Mouse (Mus musculus) cerebellum, adult 9-10 months (tissue): ENCODE data around the gene Klk1.

Source experiments
- DNase-seq: peaks from one replicate; pipeline ENCODE4 v3.0.0; 2022

Gene Klk1

DNA sequence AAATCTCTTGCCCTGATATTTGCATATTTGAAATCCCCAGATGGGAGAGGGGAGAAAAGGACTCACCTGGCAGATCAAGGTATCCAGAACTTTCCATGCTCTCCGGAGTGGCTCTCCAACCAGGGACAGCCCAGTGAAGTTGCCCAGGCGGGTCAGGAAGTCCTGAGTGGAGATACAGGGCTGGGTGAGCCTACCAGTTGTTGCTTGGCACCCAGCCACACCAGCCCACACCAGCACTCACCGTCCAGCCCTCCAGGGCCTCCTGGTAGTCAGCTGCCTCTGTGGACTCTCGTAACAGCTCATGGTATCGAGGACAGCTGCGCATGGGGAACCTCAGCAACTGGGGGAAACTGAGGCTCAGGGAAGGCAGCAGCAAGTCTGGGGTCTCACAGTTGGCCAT lies 29.8 kb downstream of the Klk1 start:
- no peak for DNase-seq

DNA sequence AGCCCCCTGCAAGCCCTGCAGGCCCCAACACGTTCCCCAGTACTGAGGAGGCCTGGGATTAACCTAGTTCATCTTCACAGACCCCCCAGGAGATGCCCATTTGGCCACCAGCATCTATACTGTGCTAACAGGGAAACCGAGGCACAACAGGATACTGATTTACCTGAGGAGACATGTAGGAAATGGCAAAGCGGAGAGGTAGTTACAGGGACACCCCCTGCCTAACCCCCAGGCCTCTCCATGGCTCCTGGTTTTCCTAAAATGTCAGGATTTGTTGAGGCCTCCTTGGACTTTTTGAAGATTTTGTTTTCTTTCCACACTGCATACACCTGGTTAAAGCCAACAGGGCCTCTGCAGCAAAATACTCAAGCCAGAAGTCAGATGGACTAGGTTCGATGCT lies 32.1 kb downstream of the Klk1 start, which contains the start of gene Acp4:
Acp4 (minus strand) TSS at position 101 of the 400 bp plus-strand sequence.
- no peak for DNase-seq

DNA sequence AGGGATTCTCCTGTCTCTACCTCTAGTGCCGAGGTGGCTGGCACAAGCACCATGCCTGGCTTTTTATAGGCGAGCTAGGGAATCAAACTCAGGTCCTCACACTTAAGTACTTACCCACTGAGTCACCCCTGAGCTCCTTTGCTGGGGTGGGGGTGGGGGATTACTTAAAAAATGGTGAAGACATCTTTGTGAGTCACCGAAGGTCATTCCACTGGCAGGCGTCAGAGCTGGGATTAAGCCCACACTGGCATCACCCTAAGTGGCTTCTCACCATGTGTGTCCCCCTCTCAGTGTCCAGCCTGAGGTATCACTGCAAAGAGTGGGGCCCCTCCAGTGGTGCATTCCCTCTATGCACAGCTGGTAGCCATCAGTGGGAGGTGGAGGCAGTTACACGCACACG lies 35.2 kb downstream of the Klk1 start:
- no peak for DNase-seq

DNA sequence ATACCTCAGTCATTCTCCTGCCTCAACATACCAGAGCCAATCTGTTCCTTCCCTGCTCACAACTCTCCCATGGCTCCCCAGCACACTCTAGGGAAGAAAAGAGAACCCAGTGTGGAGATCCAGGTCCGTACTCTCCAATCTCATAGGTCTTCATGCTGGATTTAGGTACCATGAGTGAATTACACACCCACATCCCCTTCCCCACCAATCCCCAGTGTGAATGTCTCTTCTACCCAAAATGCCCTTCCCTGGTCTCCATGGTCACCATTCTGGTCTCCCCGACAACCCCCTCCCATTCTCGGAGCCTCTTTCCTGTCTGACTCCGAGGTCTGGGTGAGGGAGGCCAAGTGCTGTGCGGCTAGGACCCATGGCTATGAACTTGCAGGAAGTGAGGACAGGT lies 36.0 kb downstream of the Klk1 start, which contains the start of gene Gm15517:
Gm15517 (plus strand) TSS at position 301 of the 400 bp plus-strand sequence.
- DNase-seq = no peak

DNA sequence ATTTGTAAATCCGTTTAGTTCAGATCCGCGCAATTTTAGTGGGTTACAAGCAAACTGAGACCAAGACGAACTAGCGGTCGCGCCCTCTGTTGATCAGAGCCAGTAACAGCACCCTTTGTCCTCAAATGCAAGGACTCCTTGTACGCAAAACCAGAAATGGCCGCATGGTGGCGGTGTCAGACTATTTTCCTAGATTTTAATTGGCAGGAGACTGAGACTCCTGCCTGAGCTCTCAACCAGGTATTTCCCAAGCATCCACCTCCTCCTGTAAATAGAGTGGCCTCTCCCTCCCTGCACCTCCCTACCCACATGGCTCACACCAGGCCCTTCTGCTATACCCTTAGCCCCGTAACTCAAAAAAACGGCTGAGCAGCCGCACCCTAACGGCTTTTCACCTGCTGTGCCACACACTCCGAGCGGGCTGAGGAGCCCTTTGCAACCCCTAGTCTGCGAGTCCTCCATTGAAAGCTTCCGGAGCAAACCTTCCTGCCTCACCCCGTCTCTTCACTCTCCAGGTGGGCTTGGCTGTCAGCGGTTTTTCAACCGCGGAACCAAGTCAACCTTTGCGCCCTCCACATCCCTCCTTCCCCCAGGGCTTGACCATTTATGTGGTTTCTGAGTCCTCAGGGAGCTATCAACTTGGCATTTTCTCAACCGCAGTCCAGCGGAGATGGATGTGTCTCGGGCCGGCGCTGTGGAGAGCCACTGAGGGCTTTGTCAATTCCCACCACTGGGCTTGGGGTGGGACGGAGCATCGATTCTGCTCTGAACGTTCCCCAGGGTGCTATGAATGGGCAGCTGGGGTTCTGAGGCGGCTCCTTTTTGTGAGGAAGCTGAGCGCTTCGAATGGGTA lies 37.9 kb downstream of the Klk1 start:
- peak; percentile 99 for DNase-seq

DNA sequence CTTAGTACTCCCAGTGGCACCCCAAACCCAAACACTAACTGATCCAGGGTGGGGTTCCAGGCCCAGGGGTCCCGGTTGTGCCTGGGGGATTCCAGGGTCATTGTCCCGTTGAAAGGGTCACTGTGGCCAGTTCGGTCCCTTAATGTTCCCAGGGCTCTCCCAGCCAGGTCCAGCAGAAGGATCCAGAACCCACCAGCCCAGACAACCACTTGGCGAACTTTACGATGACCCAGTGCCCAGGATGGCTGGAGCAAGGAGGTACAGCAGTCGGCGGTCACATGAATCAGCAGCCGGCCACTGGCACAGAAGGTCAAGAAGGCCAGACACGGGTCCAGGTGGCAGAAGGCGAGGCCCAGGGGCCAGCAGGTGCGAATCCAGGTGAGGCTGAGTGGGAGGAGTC lies 43.0 kb downstream of the Klk1 start:
- DNase-seq = no peak

DNA sequence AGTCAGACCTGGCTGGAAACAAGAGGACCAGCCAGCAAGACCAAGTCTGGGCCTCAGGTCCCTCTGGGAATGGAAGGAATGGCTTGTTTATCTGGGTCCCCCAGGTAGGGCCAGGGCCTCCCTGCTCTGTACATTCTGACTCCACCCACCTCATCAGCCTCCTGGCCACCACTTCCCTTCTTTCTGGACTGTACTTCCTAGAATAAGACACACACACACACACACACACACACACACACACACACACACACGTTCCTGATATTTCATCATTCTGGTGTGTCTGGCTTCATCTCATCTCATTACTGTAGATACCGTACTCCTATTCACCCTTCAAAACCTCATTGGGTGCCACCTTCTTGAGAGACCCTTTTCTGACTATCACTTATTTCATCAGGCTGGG lies 44.2 kb downstream of the Klk1 start:
- no peak for DNase-seq

DNA sequence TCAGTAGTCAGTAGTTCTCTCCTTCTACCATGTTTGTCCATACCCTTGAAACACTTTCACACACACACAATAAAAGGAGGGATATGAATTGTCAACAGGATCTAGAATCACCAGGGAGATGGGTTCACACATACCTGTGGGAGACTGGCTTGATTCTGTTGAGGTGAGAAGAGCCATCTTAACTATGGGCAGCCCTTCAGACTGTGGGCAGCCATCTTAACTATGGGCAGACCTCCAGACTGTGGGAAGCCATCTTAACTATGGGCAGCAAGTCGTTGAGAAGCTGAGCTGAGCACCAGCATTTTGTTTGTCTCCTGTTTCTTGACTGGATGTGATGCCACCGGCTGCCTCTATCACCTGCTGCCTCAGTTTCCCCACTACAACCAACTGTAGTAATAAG lies 46.1 kb downstream of the Klk1 start:
- no peak for DNase-seq

DNA sequence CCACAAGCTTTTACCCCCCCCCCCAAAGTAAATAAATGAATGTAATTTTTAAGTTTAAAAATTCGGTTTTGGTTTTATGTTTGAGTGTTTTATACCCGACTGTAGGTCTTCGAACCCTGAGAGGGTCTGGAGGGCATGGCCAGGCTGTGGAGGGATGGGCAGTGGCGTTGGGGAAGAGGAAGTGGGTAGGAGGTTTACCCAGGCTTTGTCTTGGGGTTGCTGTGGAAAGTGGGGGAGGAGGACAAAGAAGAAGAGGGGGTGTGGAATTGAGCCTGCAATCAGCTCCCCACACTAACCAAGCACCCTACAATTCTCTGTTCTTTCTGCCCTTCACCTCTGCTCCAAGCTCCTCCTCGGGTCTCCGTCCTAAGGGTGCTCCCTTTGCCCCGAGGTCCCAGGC lies 47.4 kb downstream of the Klk1 start:
- no peak for DNase-seq

DNA sequence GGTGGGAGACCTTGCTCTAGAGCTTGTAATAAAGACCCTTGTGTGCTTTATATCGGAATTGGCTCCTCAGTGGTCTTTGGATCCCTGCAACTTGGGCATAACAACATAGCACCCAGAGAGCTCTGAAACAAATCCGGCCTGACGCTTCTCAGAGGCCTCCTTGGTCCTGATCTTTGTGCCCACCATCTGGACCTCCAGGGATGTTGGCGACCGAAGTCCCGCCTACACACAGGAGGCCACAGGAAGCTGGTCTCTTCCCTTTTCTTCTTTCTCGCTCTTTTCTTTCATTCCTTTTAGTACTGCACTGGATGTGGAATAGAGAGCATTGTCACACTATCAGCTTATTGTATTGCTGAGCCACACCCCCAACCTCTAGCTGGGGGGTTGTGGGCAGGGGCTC lies 48.3 kb downstream of the Klk1 start:
- DNase-seq = no peak

DNA sequence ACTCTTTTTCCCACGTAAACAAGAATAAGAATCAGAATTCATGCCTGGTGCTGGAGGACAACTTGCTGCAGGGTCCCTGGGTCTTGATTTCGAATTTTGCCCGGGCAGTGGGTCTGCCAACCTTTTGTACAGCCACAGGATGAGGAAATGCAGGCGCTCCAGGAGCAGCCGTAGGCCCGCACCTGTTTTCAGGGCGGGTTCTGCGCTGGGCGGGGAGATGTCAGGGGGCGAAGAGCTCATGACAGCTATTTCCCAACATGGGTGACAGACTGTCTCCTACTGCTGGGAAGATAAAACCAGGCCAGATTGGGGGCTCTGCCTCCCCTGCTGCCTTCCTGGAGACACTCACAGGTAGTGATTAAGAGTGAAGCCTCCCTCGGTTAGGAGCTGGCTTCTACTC lies 48.9 kb downstream of the Klk1 start:
- no peak for DNase-seq

DNA sequence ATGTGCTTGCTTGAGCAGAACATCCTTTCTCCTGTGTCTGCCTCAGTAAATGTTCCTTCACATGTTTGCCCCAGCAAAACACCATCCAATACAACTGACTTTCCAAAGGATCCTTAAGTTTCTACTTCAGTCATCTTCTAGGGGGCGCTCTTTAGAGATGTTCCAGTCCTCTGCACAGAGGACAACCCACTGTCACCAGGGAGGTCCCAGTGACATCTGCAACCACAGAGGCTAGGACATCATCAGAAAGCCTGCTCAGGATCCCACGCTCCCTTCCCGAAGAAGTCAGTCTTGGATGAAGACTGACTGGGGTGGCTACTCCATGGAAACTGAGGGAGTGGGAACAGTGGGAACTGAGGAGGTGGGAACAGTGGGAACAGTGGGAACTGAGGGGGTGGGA lies 50.4 kb downstream of the Klk1 start:
- DNase-seq = no peak

DNA sequence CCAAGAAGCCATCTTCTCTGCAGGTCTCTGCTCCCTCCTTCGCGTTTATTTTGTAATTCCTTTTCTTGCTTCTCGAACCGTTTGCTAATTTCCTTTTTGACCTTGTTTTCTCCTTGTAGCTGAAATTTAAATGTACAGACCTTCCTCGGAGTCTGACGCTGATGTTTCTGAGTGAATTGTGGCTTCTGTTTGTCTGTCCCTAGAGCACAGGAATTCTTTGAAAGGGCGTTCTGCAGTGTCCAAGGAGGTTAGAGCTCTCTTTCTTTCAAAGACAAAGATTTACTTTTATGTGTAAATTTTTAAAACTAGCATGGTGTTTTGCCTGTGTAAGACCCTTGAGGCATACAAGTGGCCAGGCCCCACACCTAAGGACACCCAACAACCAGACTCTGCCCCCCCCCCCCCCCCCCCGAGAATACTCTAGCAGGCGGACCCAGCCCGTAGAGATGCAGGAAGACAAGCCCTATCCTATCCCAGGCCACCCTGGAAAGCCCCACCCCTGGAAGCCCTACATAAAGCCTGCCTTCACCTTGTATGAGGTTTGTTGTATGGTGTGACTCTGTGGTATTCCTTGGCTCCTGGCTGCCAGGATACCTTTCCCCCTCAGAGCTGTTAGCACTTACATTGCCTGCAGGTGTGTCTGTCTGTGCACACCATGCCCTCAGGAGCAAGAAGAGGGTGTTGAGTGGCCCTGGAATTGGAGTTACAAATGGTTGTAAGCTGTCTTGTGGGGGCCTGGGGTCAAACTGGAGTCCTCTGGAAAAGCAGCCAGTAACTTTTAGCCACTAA lies 51.5 kb downstream of the Klk1 start:
- no peak for DNase-seq

DNA sequence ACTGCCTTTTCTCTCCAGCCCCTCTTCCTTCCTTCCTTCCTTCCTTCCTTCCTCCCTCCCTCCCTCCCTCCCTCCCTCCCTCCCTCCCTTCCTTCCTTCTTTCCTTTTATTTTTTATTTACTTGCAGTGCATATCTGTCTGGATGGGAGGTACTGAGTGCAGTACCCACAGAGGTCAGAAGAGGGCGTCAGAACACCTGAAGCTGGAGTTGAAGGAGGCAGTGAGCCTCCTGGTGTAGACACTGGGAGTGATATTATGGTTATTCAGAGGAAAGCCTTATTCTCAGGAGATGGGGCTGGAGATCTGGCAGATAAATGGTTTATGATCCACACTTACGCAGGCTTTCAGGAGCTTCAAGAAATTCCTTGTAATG lies 52.1 kb downstream of the Klk1 start:
- DNase-seq = peak; percentile 82
